Mouse (Mus musculus): ENCODE results near the gene Gm14325.
"Not testable (repeated sequence)": the region's sequence is repeated elsewhere in the genome, so short reads cannot be mapped to it uniquely, and the experiment has no call there.

DNA sequence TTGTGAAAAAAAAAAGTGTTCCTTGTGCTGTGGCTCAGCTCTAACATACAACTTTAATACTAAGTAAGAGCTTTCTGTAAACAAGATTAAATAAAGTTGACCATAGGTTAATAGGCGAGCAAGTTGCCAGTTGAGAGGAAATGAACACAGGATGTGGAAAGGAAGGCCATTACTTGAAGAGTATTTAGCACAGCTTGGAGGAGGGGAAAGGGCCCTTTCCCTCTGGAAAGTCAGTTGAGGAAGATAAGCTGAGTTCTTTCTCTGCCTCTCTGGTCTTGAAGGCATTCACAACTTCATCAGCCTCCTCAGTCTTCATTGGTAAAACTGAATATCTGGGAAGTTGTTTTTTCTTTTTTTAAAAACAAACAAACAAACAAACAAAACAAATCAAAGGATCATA is 52.8 kb downstream of the Gm14325 start:
- TF ChIP-seq ETS1 (conservative IDR thresholded peaks at IDR 0.05; ENCODE audit: low read depth, low read length); POLR2A (IDR thresholded peaks at IDR 0.05; ENCODE audit: low read depth, low read length); KAT2A (IDR thresholded peaks at IDR 0.05; ENCODE audit: insufficient replicate concordance, low read length); CTCF (conservative IDR thresholded peaks at IDR 0.05 in 1 of 2, IDR thresholded peaks at IDR 0.05 in 1 of 2; ENCODE audit: low read depth in 2 of 2, low read length in 2 of 2); MAX (IDR thresholded peaks at IDR 0.05; ENCODE audit: low read length); TBP (conservative IDR thresholded peaks at IDR 0.05; ENCODE audit: low read depth, low read length): not testable (repeated sequence)

Data from CH12.LX (cell line).